Mouse (Mus musculus) heart, postnatal 0 days (tissue): ENCODE data around the gene Mchr1.

ENCODE experiments used
- CTCF ChIP-seq: IDR thresholded peaks from 2 replicates; pipeline ENCODE4 v1.5.1; 2016; ENCODE audit warnings: antibody characterized with exemption, control low read depth, low read depth
- EP300 ChIP-seq: IDR thresholded peaks from 2 replicates; pipeline ENCODE4 v1.6.1; 2016; ENCODE audit warnings: antibody characterized with exemption, low read depth

GRCm38 (mm10) chr15:81239261-81239660 is 4.0 kb downstream of the Mchr1 start:
- TF ChIP-seq EP300: no peak
- TF ChIP-seq CTCF: peak; percentile 52
